Mouse (Mus musculus) CD8-positive naive resting alpha-beta T cell, adult 2 months (primary cell): ENCODE results near the gene Ogfod2.

Source experiments
- DNase-seq, 2 experiments: peaks; one replicate each; pipeline ENCODE4 v3.0.0; 2022; ENCODE audit warnings: low read depth in 2 of 2, low spot score in 2 of 2

Ogfod2 gene

DNA sequence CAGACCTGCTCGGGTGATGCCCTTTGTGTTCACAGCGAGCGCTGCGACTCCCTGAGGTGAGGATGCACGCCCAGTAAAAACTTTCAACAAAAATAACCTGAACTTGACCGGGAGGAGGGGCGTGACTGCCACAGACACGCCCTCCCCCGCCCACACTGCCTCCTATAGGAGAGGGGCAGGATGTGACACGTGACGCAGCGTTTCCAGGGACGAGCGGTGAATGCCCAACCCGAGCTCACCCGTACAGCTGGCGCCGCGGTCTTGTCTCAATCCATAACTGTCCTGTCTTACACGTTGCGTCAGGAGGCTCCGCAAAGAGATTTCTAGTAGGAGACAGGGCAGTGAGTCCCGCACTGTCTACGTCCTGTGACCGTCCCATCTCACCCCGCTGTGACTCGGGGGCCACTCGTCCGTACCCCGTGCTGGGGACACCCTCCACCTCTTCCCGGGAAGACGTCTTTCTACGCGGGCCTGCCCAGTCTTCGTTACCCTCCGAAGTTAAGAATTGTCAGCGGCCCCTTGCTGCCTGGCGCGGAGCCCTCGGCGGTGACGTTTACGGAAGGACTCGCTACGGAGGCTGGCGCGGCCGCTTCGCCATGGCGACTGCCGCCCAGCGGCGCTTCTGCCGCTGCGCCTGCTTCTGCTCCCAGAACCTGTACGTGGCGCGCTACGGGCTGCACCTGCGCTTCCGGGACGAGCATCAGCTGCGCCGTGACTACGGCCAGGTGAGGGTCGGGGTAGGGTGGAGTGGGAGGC lies at the start of gene Ogfod2:
TSS of gene Ogfod2 (plus strand) at position 556 of the 756 bp plus-strand sequence.
- peak; percentile 91 to 92 for DNase-seq

DNA sequence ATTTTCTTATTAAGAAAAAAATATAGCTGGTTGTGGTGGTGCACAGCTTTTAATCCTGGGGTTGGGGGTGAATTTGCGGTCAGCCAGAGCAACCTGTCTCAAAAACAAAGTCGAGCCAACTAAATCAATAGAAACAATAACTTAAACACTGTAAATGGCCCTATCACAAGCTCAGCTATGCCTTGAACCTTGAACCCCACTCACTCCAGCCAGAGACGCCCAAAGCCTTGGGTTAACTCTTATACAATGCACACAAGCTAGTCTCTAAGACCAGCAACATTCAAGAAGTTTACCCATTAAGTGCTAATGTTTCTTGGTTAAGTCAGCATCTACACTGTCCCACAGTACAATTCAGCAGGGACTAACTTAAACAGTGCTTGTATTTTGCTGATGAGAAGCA lies 42.4 kb upstream of the Ogfod2 start:
- DNase-seq: no peak

DNA sequence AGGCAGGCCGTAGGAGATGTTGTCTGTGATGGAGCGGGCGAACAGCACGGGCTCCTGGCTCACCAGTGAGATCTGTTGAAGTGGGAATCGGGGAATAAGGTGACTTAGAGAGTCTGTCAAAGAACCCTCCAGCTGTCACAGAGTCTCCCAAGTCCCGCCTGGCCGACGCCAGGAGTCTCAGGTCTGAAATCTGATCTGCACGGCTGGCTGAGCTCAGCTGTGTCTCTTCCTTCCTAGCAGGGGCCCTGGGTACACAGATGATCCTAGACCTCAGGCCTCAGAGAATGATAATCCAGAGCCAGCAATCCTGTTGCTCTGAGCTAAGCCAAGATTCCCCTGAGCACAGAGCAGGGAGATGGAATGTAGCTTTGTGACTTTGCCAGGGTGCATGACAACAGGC lies 38.4 kb upstream of the Ogfod2 start:
- DNase-seq: no peak

DNA sequence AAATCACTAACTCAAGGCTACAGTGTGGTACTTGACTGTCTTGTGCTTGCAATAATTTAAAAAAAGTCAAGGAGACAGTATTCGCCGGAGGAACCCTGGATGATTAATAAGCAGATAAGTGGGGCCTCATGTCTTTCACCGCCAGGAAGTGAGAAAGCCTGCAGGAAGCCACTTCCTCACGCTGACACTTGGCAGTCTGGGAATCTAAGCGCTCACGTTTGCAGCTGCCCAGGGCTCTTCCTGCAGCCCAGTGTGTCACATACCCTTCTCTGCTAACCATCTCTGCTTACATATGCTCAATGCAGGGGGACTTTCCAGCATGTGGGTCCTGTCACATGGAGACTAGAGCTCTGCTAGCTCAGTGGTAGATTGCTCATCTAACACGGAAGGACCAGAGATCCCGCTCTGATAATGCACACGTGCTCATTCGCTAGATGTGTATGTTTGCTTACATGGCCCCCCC lies 37.2 kb upstream of the Ogfod2 start:
- peak in 1 of 2 experiments; percentile 52 for DNase-seq

DNA sequence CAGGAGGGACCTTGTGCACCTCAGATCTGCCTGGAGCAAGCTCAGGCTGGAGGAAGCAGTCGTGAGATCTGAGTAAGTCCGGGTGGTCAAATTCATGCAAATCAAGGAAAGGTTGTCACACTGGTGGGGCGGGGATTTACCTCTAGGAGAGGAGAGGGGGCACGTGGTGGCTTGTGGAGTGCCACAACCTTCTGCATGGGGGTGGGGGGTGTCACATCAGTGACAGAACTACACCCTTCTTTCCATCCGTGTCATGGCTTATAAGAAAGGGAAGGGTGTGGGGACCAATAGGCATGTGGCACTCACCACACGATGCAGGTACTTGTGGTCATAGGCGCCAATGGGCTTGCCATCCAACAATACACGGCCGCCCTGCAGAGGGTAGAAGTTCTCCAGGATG lies 36.4 kb upstream of the Ogfod2 start:
- no peak for DNase-seq

DNA sequence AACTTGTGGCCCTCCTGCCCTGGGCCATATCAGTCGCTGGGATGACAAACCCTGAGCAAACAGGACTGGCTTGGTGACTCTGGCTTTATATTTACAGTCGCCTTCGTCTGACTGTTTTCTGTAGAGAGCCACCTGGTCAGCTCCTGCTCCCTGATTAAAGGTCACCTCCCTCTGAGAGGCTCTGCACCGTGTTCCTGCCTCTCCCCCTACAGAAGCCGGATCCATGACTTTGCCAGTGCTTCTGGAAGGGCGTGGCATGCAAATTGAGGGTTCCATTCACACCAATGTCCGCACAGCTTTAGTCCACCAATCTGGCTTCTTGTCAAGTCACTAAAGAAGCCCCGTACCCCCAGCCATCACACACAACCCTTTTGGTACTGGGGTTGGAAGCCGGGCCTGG lies 35.5 kb upstream of the Ogfod2 start:
- DNase-seq: no peak

DNA sequence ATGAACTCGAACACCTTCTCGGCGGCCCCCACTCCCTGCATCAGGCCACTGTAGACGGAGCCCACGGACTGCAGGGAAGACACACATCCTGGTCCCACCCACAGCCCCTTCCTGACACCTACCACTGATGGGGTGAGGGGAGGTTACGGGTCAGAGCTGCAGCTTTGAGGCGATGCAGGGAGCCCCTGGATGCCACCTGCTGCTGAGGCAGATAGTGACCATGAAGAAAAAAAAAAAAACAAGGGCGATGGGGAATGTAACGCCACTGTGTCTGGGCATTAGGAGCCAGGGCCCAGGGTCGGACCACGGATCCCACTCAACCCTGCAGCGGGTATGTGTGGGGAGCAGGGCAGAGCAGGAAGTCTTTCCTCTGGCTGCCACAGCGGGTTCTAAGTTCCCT lies 34.9 kb upstream of the Ogfod2 start:
- no peak for DNase-seq

DNA sequence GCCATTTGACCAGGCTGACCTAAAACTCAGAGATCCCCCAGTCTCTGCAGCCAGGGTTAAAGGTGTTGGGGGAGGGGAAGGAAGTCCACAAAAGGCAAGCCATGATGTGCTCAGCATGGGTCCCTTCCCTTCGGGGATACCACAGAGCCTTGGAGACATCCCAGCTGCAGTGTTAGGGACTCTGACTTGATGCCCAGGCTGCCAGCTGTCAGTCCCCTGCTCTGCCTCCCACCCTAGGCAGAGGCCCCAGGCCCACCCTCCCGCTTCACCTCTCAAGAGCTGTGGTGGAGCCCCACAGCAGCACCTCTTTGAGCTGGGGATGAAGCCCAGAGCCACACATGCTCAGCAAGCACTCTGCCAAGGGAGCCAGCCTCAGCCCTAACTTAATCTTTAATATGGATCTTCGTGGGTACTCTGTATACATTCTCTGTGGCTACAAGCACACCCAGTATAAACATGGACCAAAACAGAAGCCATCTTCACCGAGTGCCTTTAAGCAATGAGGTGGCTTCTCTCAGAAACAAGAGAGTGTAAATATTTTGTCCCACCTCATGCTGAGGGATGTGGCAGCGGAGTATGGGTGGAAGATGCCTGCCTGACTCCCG lies 34.1 kb upstream of the Ogfod2 start:
- DNase-seq: no peak

DNA sequence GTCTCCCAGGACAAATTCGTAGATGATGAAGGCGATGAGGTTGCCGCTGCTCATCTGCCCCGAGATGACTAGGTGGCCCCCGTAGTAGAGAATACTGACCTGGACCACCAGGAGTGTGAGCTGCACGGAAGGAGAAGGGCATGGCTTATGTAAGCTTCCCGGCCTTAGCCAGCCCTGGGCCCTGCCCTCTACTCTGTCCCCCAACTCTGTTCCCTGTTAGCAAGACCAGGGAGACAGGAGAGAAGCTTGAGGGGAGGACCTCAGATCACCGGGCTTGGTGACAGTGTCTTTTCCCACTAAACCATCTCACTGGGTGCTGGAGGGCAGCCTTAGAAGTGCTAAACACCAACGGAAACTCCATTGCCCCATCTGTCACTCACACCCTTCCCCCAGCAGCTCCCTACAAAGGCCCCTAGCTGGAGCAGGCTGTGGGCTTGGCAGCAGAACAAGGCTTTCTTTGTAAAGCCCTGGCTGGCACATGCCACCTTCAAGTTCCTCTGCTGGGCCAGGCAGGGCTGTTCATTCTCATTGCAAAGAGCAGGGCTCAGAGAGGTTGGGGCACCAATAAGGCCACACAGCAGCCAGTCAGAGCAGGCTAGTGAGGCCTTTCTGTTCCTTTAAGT lies 33.2 kb upstream of the Ogfod2 start:
- peak; percentile 50 to 54 for DNase-seq

DNA sequence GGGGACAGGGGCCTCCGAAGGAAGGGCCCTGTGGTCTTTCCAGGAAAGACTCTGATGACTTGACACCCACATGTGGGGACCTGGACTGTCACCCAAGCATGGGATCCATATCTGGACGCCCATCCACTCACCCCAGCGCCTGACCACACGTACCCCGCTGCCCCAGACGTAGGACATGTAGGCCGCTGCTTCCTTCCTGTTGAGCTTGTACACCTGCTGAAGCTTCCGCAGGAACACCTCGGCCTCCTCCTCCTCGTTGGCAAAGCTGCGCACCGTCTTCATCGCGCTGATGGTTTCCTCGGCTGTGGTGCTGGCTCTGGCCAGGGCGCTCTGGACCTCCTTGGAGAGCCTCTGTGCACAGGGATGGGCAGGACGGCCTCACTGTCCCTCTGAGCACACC lies 32.2 kb upstream of the Ogfod2 start:
- peak in 1 of 2 experiments; percentile 39 for DNase-seq

DNA sequence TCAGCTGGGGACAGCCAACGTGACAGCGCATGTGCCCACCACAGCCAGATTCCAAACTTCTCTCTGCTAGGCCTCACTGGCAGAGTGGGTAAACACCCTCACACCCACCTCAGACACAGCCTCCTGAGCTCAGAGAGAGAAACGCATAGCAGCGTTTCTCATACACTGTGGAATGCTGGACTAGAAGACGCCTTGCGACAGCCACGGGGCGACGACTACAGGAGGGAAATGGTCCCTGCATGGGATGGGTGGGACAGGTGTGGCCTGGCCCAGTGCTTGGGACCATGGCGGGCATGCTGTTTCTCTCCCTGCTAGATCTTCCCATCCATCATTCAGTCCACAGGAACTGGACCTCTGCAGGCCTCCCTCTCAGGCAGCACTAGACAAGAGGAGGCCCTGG lies 29.6 kb upstream of the Ogfod2 start:
- DNase-seq: no peak

DNA sequence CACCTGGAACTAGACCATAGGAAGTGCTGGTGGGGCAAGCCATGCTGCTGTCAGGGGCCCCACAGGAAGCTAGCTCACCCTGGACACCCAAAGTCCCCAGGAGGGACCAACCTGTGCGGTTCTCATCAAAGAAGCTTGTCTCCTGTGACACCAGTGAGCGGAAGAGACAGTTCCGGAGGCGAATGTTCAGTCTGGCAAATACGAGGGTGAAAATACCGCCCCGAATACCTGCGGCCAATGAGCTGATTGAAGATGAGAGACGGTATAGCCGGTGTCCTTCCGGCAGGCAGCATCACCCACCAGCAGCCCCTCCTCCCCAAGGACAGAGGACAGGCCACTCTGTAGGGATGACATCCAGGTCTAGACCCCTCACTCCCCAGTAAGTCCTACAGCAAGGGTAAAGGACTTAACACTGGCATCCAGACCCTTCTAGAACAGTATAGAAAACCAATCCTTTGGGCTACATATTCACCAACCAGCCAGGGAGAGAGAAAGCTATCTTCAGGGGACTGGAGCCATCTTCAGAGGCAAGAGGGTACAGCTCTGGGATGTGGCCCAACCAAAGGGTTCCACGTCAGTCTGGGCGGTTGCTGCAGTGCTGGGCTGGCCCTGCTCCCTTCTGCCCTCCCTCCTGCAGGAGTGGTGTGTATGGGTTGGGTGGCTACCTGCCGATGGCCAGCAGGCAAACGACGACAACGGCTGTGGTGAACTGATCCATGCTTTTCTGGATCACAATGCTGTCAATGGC lies 29.0 kb upstream of the Ogfod2 start:
- DNase-seq: no peak

DNA sequence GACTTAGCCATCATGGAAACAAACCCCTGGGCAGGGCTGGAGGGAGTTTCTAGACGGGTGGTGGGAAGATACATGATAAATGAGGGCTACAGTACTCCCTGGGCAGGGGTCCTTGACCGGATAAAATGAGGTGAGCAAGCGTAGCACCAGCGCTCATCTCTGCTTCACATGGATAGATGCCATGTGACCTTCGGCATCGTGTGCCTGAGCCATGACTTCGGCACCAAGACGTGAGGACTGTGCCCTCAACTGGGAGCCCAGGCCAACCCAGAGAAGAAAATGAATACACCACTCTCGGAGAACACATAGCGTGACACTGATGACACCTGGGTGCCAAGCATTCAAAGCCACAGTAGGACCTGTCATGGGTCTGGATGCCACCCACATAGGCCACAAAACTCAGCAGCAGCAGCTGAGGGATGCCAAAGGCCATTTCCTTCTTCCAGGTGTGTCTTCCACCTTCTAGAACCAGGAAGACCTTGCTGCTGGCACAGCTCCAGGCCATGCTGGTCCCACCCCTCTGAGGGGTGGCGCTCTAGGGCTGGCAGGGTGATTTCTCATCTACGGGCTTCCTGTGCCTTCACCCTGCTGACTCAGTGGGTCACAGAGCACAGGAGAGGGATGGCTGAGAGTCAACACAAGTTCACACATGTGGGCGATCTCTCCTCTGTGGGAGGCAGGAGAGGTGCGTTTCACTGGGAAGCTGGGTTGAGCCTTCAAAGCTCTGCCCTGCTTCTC lies 28.1 kb upstream of the Ogfod2 start:
- DNase-seq: peak; percentile 66 to 76

DNA sequence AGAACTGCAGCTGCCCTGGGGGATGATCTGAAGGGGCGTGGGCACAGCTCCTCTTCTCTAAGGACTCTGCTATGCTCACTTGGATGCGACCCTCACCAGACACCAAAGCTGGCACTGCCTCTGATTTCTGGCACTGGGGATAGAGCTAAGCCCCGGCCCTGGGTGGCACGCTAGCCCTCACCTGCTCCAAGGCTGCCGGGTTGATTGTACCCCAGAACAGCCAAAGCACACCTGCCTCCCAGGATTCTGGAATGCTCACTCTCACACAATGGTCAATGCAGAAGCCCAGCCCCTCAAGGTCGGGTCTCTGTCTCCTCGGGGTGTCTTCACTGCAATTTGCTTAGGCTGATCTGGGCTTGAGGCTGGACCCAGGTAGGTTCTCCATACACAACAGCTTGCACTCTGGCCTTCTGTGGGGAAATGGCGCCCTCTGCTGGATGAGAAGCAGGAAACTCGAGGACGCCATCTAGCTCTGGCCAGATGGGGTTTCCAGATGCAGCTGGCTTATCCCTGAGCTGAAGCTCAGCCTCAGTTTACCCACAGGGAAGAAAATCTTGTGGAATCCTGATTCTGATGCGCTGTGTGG lies 27.4 kb upstream of the Ogfod2 start:
- peak; percentile 84 to 89 for DNase-seq

DNA sequence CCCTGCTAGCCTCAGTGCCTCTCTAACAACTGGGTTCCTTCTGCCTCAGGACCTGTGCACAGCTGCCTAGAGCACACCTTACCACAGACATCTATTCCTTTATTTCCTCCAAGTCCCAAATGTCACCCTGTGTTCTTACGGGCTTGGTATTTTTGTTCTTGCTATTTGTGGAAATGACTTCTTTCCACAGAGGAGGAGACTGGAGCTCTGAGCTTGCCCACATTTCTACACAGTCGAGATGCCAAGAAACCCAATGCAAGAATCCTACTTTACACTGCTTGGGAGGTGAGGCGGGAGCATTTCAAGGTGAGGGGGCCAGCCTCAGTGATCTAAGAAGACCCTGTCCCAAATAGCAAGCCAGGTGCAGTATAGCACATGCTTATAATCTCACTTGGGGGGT lies 26.6 kb upstream of the Ogfod2 start:
- DNase-seq: no peak

DNA sequence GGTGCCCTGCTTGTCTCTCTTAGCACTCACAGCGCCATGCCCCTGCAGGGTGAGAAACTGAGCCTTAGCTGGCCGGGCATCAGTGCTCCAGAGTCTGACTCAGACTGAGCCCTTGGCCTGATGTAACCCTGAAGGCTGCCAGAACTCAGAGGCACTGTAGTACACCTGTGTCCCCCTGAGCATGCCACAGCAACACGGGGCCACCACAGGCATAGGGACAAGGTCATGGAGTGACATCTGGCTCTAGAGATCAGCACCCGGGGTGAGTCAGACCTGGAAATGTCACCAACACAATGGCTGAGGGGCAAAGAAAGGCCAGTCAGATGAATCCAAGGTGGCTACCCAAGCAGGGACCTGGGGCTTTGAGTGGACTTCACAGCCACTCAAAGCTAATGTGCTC lies 25.2 kb upstream of the Ogfod2 start:
- DNase-seq: no peak

DNA sequence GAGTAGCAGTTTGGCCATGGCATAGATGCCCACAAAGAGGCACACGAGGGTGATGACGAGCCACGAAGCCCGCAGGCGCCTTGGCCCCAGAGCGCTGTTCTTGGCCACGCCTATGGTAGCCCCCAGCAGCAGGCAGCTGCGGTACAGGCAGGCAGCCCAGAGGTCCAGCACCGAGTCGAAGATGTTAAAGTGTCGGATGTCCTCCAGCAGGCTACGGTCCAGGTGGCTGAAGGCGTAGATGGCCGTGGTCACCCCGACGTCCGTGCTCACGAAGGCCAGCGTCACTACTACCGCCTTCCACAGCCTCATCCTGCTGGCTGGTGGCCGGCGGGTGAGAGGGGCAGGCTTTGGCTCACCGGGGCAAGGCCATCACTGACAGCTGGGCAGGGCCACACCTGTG lies 22.2 kb upstream of the Ogfod2 start:
- no peak for DNase-seq

DNA sequence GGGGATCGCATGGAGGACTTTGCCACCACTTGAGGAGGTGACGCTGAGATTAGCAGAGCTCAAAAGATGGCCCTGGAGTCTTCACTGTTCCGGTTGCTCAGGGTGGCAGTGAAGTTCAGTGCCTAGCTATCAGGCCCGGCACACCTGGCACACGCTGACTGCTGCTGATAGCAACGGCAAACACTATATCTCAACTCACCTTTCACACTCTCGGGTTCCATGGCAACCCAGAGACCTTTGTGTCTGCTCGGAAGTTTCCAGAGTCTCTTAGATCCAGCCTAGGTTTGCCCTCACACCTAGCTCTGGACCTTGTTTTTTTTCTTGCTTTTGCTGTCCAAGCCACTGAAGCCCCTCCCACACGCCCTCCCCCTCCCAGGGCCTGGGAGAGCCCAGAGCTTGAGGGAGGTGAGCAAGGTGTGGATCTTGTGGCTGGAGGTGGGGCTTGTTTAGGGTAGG lies 20.1 kb upstream of the Ogfod2 start:
- no peak for DNase-seq

DNA sequence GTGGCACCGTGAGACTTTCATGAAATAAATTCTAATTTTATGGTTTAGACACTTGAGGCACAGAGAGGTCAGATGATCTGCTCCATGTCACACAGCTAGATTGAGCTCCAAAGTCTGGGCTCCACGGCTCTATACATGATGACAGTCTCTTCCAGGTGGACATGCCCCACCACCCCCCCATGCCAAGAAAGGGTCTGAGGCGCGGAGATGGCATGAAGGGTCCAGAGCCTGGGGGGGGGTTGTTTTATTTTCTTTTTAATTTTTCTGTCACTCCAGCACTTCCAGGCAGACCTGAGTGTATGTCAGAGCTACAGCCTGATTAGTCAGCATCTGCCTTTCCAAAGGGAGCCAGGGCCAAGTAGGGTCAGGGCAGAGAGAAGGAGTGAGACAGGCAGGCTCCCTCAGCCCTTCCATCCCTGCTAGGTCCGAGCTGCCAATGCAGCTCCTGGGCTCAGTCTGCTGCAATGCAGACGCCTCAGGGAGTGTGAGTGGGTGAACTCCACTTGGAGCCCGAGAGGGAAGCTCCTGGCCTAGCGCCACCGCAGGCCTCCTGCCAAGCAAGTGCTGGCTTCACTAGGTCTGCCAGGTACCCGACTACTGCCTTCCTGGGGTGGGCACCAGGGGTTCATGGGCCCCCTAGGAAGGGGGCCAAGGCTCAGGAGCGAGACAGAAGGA lies 18.8 kb upstream of the Ogfod2 start:
- DNase-seq: no peak
